Mouse (Mus musculus): ENCODE measurements at regions not wholly inside any gene's neighbourhood (a gene's known extent, or its start where the extent isn't known, plus 50 kb on each side); places are given as distances from the start of the nearest gene placed in this dataset.

DNA sequence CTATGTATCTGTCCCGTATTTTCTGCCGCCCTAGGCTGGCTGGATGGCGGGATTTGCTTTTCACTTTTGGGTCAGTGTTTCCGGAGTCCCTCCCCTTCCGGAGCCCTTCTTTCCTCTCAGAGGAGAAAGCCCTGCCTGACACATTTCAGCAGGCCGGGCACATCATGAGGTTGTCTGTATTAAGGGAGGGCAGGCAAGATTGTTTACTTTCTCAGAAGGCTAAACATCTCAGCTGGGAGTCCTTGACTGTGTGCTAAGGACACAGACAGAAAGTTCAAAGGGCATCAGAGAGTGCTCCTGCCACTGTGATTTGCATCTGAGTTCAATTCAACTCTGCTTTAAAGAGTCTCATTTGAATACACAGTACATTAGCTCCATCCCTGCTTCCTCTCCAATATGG, 218.8 kb upstream of the Pard3b start:
- no peak for DNase-seq (ENCODE audit: low spot score)

DNA sequence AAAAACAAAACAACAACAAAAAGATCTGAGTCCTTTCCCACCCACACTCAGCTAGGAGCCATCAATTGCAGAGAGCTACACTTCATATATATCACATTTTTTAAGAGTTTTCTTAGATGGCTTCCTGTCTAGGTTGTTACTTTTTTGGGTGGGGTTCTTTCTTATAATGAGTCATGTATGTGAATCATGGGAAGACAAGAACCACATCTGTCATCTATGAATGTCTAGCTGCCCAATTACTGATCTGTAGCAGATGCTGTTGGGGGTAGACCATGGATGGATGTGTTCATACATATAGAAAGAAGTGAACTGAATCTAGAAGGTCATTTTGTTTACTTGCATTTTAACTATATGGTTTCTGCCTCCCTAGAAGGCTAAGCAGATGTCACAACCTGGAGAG, 215.4 kb upstream of the Pard3b start:
- DNase-seq (ENCODE audit: low spot score), result no peak

- DNase-seq (ENCODE audit: low spot score), result no peak
Measured at GRCm38 (mm10) chr1:61428706-61429501, 209.7 kb upstream of the Pard3b start.

DNA sequence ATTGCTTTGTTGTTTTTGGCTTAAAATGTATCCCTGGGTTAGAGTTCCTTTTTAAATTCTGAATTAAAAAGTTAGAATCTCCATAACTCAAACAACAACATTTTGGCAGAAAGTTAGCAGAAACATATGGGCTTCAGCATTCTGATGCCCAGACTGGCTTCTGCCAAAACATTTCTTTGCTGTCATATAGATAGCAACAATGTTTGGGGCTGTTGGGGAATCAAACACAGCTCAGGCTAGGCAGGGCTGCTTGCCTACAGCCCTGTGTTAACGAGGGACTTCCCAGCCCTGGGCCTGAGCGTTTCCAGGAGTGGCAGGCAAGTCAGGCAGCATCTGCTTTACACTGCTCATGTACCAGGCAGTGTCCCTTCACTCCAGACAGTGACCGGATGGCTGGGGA, 201.0 kb upstream of the Pard3b start:
- no peak for DNase-seq (ENCODE audit: low spot score)

DNA sequence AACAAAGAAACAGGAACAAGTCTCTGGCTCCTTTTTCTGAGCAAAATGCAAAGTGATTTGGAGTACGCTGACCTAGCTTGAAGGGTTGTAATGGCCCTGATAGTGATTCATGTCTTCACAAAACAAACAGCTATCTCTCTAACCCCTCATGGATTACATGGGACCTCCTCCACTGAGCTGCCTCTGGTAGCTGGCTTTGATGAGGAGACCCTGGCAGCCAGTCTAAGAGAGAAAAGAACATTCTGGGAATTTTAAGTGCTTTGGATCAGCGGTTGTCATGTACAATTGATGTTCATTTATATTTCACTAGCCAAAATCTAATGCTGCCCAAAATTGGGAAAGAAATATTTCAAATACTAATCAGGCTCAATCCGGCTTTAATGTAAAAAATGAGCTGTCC, 177.2 kb upstream of the Pard3b start:
- no peak for DNase-seq (ENCODE audit: low spot score)

DNA sequence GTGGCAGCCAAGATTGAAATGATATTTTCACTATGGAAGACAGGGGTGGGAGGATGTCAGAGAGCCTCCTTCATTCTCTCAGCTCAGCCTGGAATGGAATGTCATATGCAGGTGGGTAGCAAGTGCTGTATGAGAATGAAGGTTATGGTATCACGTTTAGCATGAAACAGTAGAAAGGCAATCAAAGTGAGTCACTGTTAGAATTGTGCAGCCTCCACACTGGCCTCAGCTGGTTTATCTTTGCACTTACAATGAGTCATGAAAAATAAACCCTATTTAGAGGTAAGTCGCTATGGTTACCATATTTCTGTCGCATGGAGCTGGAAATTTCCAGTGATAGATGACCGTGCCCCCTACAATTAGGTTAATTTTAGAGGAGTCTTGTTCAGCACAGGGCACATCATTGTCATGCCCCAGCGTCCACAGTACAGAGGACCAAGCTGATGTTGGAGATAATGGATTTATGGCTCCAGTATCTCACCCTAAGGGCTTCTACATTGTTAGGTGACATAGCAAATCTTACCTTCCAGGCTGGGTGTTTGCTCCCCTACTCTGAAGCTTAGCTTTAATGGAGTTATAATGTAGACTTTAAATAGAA, 167.9 kb upstream of the Pard3b start:
- no peak for DNase-seq (ENCODE audit: low spot score)

DNA sequence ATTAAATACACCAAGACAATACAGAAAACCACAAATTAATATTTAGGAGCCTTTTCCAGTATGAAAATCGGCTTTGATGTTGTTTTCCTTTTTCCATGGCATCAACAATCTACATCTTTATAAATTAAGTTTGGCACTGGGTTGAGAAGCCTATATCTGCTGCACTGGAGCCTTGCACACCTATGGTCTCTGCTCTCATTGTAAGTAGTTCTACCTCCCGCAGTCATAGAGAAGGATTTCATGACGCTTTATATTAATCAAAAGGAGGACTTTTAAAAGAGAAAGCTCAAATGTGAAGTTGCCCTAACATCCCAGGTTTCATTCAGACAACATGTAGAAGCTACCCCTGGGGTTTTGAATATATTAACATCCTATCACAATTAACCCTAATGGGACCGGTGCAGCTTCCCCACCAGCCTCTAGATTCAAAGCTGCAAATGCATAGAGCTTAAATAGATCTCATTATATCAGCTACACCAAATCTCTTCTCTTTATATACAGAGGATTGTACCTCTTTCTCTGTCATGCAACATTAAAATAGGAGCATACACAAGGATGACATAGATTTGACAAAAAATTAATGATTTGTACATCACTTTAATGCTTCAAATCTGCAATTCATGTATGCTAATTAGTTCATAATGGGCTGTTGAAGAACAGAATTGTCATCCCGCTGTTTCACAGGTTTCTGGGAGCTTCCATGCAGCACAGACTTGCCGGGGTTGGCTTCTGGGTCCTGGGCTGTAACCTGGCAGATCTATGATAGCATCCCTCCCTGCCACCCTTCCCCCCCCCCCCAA, 166.6 kb upstream of the Pard3b start:
- DNase-seq (ENCODE audit: low spot score), result no peak

DNA sequence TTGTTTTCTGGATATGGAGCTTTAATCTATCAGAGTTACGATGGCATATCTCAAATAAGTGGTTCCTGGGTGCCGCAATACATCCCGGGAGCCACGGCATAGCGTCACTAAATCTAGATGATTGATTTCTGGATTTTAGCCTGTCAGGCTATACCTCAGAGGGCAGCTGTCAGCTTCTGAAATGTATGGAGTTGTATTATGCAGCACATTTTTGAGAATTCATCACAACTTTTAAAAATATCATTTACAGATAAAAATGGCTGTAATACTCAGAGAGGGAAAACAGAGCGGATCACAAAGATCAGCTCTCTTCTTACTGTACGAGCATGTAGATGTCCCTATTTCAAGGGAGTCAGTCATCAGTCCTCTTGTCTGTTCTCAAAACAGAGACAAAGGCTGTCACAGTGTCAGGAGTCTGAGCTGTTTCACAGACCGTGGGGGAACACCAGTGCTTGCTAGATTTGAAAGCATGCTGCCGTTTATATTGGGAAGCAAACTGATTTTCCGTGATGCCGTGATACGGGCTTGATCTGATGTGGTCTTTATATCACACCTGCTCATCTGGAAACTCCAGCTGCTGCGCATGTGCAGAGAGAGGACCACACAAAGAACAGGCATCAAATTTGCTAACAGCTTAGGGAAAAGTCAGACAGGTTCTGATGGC, 165.9 kb upstream of the Pard3b start:
- no peak for DNase-seq (ENCODE audit: low spot score)

GRCm38 (mm10) chr1:61485459-61485858, 153.2 kb upstream of the Pard3b start:
- no peak for DNase-seq (ENCODE audit: low spot score)

- DNase-seq (ENCODE audit: low spot score), result no peak
Measured at GRCm38 (mm10) chr1:61524886-61525285, 113.7 kb upstream of the Pard3b start.

- no peak for DNase-seq (ENCODE audit: low spot score)
Measured at GRCm38 (mm10) chr1:61525881-61526280, 112.7 kb upstream of the Pard3b start.

GRCm38 (mm10) chr1:61528757-61529156, 109.9 kb upstream of the Pard3b start:
- DNase-seq (ENCODE audit: low spot score), result no peak

GRCm38 (mm10) chr1:61530166-61530565, 108.5 kb upstream of the Pard3b start:
- DNase-seq (ENCODE audit: low spot score), result no peak

- DNase-seq (ENCODE audit: low spot score), result no peak
Measured at GRCm38 (mm10) chr1:61531487-61531886, 107.1 kb upstream of the Pard3b start.

DNA sequence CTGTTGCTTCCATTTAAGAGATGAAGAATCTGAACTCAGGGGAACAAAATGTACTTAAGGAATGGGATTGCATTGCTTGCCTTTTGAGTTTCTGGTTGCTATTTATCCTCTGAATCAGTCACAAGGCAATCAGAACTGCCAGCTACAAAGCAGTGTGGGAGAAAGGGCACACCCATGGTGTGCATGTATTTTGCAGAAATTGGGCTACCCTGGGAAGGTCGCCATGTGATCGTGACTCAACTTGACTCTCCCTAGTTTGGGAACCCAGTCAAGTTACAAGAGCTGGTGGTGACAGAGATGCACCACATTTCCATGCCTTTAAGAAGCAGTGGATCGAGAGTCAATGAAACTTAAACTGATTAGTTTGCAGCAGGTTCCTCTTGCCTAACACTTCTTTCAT, 98.5 kb upstream of the Pard3b start:
- DNase-seq (ENCODE audit: low spot score), result no peak

- DNase-seq (ENCODE audit: low spot score), result no peak
Measured at GRCm38 (mm10) chr1:61541166-61541565, 97.5 kb upstream of the Pard3b start.

DNA sequence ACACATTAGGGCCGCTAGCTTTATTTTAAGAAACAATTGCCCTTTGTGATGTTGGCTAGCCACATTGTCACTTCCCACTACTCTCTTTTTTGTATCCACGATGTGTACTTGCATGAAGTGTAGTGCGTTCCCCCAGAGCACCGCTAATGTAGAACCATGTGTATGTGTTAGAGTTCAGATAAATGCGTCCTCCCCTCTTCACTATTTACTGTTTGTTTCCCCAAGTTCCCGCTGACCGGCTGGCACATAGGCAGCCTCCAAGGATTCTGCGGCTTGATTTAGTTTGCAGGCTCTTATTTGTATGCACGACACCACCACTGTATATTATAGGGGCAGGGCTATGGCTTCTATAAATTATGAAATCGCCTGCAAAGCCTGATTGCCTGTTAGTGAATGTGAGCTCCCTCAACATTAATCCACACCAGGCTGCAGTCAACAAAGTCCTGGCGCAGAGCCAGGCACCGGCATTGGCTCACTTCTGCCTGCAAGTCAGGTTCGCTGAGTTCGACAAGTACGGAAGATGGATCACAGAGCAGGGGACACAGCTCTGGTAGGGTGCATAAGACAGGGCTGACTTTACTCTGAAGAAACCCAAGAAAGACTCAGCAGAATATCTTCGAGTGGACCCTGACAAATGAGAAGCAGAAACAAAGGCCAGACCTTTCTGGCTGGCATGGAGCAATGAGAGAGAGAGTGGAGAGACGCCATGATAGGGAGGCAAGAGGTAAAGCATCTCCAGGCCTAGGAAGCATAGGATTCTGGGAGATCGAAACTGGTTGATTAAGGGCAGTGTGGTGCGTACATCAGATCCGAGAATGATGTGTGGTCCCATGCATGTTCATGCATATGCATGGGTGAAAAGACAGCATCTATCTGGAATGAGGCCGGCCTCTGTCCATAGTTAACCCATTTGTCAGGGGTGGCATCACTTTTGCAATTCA, 85.8 kb upstream of the Pard3b start:
- DNase-seq (ENCODE audit: low spot score), result peak; percentile 4

- no peak for DNase-seq (ENCODE audit: low spot score)
Measured at GRCm38 (mm10) chr1:61559514-61559913, 79.1 kb upstream of the Pard3b start.

GRCm38 (mm10) chr1:61562091-61562490, 76.5 kb upstream of the Pard3b start:
- no peak for DNase-seq (ENCODE audit: low spot score)

GRCm38 (mm10) chr1:61565471-61565870, 73.2 kb upstream of the Pard3b start:
- no peak for DNase-seq (ENCODE audit: low spot score)

GRCm38 (mm10) chr1:61574276-61574675, 64.3 kb upstream of the Pard3b start:
- DNase-seq (ENCODE audit: low spot score), result no peak

All from ovary, postnatal 10 days (tissue).